Mouse (Mus musculus) testis, adult 10 weeks (tissue): ENCODE measurements around the gene Nfe2. TPM values are rescaled to one million over a fixed set of nuclear protein-coding genes. Genes with fewer than 3 reads are reported as not detected.

Source experiments
- polyA plus RNA-seq: library from polyadenylated mRNA; stranded (reverse); fragments of 350-450 nt; fragmentation: Illumina TruSeq; extraction: RNeasy Lipid Tissue Mini Kit (QIAGEN cat#74804); gene quantifications from one replicate; pipeline ENCODE4 v1.2.3, GENCODE M21; 2014; ENCODE audit warnings: low read depth, low replicate concordance

Gene Nfe2
- 0.77 TPM for polyA plus RNA-seq

GRCm38 (mm10) chr15:103257790-103258728 lies at the start of gene Nfe2:
Gene Nfe2 (minus strand): TSS chr15:103258403.

GRCm38 (mm10) chr15:103272419-103273279 lies 14.4 kb upstream of the Nfe2 start, which contains the start of gene Copz1:
Gene Copz1 (plus strand): TSS chr15:103272714.

GRCm38 (mm10) chr15:103240160-103241028 lies 17.8 kb downstream of the Nfe2 start, which contains the start of gene Hnrnpa1:
Gene Hnrnpa1 (plus strand): TSS chr15:103240432.

GRCm38 (mm10) chr15:103239685-103240159 lies 18.5 kb downstream of the Nfe2 start, which contains the start of gene Cbx5:
Gene Cbx5 (minus strand): TSS chr15:103239816.

Other genes with a start within 250 kb of the Nfe2 start
- 0.34 TPM for gene Hoxc4, start 239.5 kb downstream of the Nfe2 start, polyA plus RNA-seq
- 2.7 TPM for gene Smug1, start 91.3 kb downstream of the Nfe2 start, polyA plus RNA-seq
- 103 TPM for gene Cbx5, start 18.6 kb downstream of the Nfe2 start, polyA plus RNA-seq
- 109 TPM for gene Hnrnpa1, start 18.0 kb downstream of the Nfe2 start, polyA plus RNA-seq
- 37.7 TPM for gene Copz1, start 14.3 kb upstream of the Nfe2 start, polyA plus RNA-seq
- gene Gpr84, start 52.2 kb upstream of the Nfe2 start, polyA plus RNA-seq: not detected
- gene Zfp385a, start 81.7 kb upstream of the Nfe2 start, polyA plus RNA-seq: 0.67 TPM
- not detected for gene Itga5, start 108.4 kb upstream of the Nfe2 start, polyA plus RNA-seq
- gene Gtsf1, start 172.1 kb upstream of the Nfe2 start, polyA plus RNA-seq: 668 TPM
- gene Gtsf2, start 190.1 kb upstream of the Nfe2 start, polyA plus RNA-seq: 396 TPM
- gene Nckap1l, start 195.4 kb upstream of the Nfe2 start, polyA plus RNA-seq: 87.4 TPM
- gene Pde1b, start 244.6 kb upstream of the Nfe2 start, polyA plus RNA-seq: 1.4 TPM